Mouse (Mus musculus) midbrain, postnatal 0 days (tissue): ENCODE data around the gene Il1f5. TPM values are rescaled to one million over a fixed set of nuclear protein-coding genes. Genes with fewer than 3 reads are reported as not detected.

Experiments used
- ATAC-seq: fragments of 200-750 bp; cut with Nextera tagmentation; 2 replicates; pipeline ENCODE4 v1.8.0; 2017; ENCODE audit warnings: moderate number of reproducible peaks, mild to moderate bottlenecking, moderate TSS enrichment, moderate library complexity; ENCODE audit not compliant: low FRiP score
- DNase-seq: peaks from one replicate; pipeline ENCODE4 v3.0.0-alpha.2; 2015; ENCODE audit warnings: low spot score
- H3K27ac ChIP-seq: fragments of 300-500 bp; sonication (generic); 2 replicates; pipeline ENCODE4 v1.5.1; 2014; ENCODE audit warnings: low read depth, mild to moderate bottlenecking, low read length, mixed read lengths
- H3K27me3 ChIP-seq: fragments of 300-500 bp; sonication (generic); 2 replicates; pipeline ENCODE4 v1.6.1; 2014; ENCODE audit warnings: low read length, control low read depth, mixed read lengths; ENCODE audit not compliant: insufficient read depth
- H3K36me3 ChIP-seq: fragments of 300-500 bp; sonication (generic); 2 replicates; pipeline ENCODE4 v1.6.1; 2014; ENCODE audit warnings: low read length, control low read depth, mixed read lengths; ENCODE audit not compliant: insufficient read depth
- H3K4me1 ChIP-seq: fragments of 300-500 bp; sonication (generic); 2 replicates; pipeline ENCODE4 v1.6.1; 2014; ENCODE audit warnings: mild to moderate bottlenecking, control low read depth, antibody characterized with exemption, low read length, mixed read lengths; ENCODE audit not compliant: insufficient read depth
- H3K4me2 ChIP-seq: fragments of 300-500 bp; sonication (generic); 2 replicates; pipeline ENCODE4 v1.6.1; 2014; ENCODE audit warnings: low read depth, mild to moderate bottlenecking, low read length, mixed read lengths; ENCODE audit not compliant: poor library complexity, severe bottlenecking
- H3K4me3 ChIP-seq: fragments of 300-500 bp; sonication (generic); 2 replicates; pipeline ENCODE4 v1.5.1; 2014; ENCODE audit warnings: low read depth, mild to moderate bottlenecking, low read length, moderate library complexity
- H3K9ac ChIP-seq: fragments of 300-500 bp; sonication (generic); replicated peaks from 2 replicates; pipeline ENCODE4 v1.6.1; 2014; ENCODE audit warnings: mild to moderate bottlenecking, low read length, moderate library complexity, mixed read lengths; ENCODE audit not compliant: poor library complexity, severe bottlenecking
- H3K9me3 ChIP-seq: fragments of 300-500 bp; sonication (generic); 2 replicates; pipeline ENCODE4 v1.6.1; 2016; ENCODE audit warnings: low read length, control low read depth
- CTCF ChIP-seq: IDR thresholded peaks from 2 replicates; pipeline ENCODE4 v1.5.1; 2016; ENCODE audit warnings: antibody characterized with exemption, mild to moderate bottlenecking
- WGBS: fragments of 180-500 bp; shearing (Covaris S2); extraction: QIAGEN DNeasy Blood & Tissue Kit; methylation state at CpG from one replicate; pipeline ENCODE4 v1.1.7; 2014; 5-methylcytosine and 5-hydroxymethylcytosine counted together
- polyA plus RNA-seq: library from polyadenylated mRNA; unstranded; fragments of >200 nt; fragmentation: Nextera tagmentation; extraction: Ambion mirVana; gene quantifications from 2 replicates; pipeline ENCODE4 v1.2.1, GENCODE M21; 2015
- total RNA-seq: library from RNA; depleted of rRNA; stranded (reverse); fragments of >200 nt; gene quantifications from 2 replicates; pipeline ENCODE4 v1.2.3, GENCODE M21; 2014; rRNA removed

Il1f5 gene
- total RNA-seq: 0.55 TPM in 1 of 2 replicates, not detected in the other
- polyA plus RNA-seq: not detected in 2 replicates

- no peak for TF ChIP-seq CTCF
- Histone ChIP-seq H3K4me3 (no peak within 1 kb of the TSS), H3K9me3 (no peaks in the 10 kb centered on the region), H3K4me1 (no peaks in the 10 kb centered on the region), H3K4me2 (no peak within 1 kb of the TSS), H3K27ac (no peak within 1 kb of the TSS), H3K36me3 (no peaks in the 10 kb centered on the region), H3K9ac (no peak within 1 kb of the TSS), H3K27me3 (no peaks in the 10 kb centered on the region)
- ATAC-seq (no peak), DNase-seq (no peak)
These were observed at the start of gene Il1f5 for GRCm38 (mm10) chr2:24276654-24277053. Gene Il1f5 (plus strand): TSS chr2:24276954.

DNA sequence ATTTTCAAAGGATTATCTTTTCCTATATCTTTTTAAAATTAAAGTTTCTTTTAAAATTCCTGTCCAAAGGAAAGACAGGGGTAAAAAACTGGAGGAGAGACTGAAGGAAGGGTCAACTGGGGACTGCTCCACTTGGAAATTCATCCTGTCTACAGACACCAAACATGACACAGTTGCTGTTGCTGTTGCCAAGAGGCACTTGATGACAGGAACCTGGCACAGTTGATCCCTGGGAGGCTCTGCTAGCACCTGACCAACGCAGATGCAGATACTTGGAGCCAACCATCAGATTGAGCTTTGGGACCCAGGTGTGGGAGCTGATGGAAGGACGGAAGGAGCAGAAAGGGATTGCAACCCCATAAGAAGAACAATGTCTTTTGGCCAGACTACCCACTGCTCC is 49.6 kb upstream of the Il1f5 start:
- no peak for TF ChIP-seq CTCF
- DNase-seq (no peak), ATAC-seq (no peak)
- WGBS: 81% methylated on average over 2 of the region's 2 CpGs
- Histone ChIP-seq H3K9me3 (no peaks in the 10 kb centered on the region), H3K4me3 (no peak overlapping the region), H3K4me2 (no peak overlapping the region), H3K4me1 (no peaks in the 10 kb centered on the region), H3K36me3 (no peaks in the 10 kb centered on the region), H3K27me3 (no peaks in the 10 kb centered on the region), H3K9ac (no peak overlapping the region), H3K27ac (no peak overlapping the region)

DNA sequence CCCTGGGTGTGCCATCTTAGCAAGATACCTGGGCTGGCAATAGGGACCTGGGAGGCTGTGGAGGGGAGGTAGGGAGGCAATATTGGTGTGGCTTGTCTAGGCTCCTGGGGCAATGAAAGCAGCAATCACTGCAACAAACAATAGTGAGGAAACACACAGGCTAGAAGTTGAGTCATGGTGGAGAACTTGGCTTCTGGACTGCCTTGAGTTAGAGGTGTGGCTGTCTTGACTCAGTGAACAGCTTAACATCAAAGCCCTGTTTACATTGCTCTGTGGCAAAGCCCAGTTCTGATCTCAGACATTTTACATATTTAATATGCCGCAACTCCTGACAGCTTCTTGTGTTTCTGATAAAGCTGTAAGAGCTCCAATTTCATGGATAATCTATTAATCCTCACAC is 9.3 kb upstream of the Il1f5 start:
- no peaks in the 10 kb centered on the region for H3K9me3 ChIP-seq
- TF ChIP-seq CTCF: no peak
- no peak overlapping the region for H3K27ac ChIP-seq
- no peak for ATAC-seq
- H3K27me3 ChIP-seq: no peaks in the 10 kb centered on the region
- H3K4me2 ChIP-seq: no peak overlapping the region
- H3K9ac ChIP-seq: no peak overlapping the region
- no peaks in the 10 kb centered on the region for H3K36me3 ChIP-seq
- DNase-seq: no peak
- no peak overlapping the region for H3K4me3 ChIP-seq
- no peaks in the 10 kb centered on the region for H3K4me1 ChIP-seq
- WGBS: 71% methylated on average over 1 of the region's 1 CpGs

- Histone ChIP-seq H3K4me2 (no peak overlapping the region), H3K9me3 (no peaks in the 10 kb centered on the region), H3K9ac (no peak overlapping the region), H3K27me3 (no peaks in the 10 kb centered on the region), H3K36me3 (no peaks in the 10 kb centered on the region), H3K4me1 (no peaks in the 10 kb centered on the region), H3K4me3 (no peak overlapping the region), H3K27ac (no peak overlapping the region)
- ATAC-seq: no peak
- 83% methylated on average over 2 of the region's 2 CpGs for WGBS
- no peak for TF ChIP-seq CTCF
- DNase-seq: no peak
These were observed 3.1 kb upstream of the Il1f5 start for GRCm38 (mm10) chr2:24273619-24274018.

DNA sequence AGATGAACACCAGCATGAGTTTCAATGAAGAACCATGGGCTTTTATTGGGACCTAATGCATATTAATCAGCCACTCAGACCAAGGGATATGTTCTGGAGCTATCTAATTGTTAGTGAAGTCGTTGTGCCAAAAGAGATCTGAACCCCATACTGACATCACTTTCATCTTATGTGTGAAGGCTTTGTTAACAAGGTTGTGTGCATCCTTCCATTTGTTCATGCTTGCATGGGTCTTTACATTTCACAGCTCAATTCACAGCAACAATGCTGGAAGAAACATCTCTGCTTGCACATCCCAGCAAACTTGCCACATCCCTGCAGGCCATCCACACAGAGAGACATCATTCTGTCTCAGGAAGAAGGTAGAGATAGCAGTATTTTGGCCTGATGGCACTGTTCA is 1.6 kb upstream of the Il1f5 start:
- no peaks in the 10 kb centered on the region for H3K9me3 ChIP-seq
- no peak for TF ChIP-seq CTCF
- H3K9ac ChIP-seq: no peak overlapping the region
- WGBS: 17% methylated on average over 1 of the region's 1 CpGs
- no peaks in the 10 kb centered on the region for H3K4me1 ChIP-seq
- no peak overlapping the region for H3K27ac ChIP-seq
- H3K36me3 ChIP-seq: no peaks in the 10 kb centered on the region
- H3K27me3 ChIP-seq: no peaks in the 10 kb centered on the region
- no peak for DNase-seq
- no peak for ATAC-seq
- H3K4me2 ChIP-seq: no peak overlapping the region
- H3K4me3 ChIP-seq: no peak overlapping the region

DNA sequence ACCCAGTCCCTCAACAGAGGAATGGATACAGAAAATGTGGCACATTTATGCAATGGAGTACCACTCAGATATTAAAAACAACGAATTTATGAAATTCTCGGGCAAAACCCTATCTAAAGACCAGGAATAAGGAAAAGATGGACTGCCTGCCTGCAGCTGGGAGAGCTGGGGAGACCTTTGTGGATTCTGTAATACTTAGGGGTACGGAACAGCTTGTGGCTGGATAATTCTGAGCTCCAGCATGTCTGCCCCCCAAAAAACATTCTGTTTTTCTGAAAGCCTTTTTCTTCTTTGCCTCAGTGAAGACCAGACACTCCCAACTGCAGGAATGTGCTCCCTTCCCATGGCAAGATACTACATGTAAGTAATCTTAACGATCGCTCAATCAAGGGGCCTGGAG is 14.1 kb downstream of the Il1f5 start, which contains the start of gene Il1f10:
Gene Il1f10 (plus strand): TSS at position 301 of the 400 bp plus-strand sequence.
- no peaks in the 10 kb centered on the region for H3K27me3 ChIP-seq
- no peaks in the 10 kb centered on the region for H3K9me3 ChIP-seq
- TF ChIP-seq CTCF: no peak
- no peak within 1 kb of the TSS for H3K27ac ChIP-seq
- no peak within 1 kb of the TSS for H3K4me2 ChIP-seq
- DNase-seq (no peak), ATAC-seq (no peak)
- H3K4me3 ChIP-seq: no peak within 1 kb of the TSS
- no peaks in the 10 kb centered on the region for H3K36me3 ChIP-seq
- no peaks in the 10 kb centered on the region for H3K4me1 ChIP-seq
- H3K9ac ChIP-seq: no peak within 1 kb of the TSS
- WGBS: 86% methylated on average over 5 of the region's 5 CpGs
